Mouse (Mus musculus): ENCODE data around the gene Fgfr2. TPM values are rescaled to one million over a fixed set of nuclear protein-coding genes. Genes with fewer than 3 reads are reported as not detected.
A peak's percentile ranks its signal among the peaks of the same experiment; 100 is the strongest.

The Fgfr2 gene
- polyA plus RNA-seq, 1 experiment from 2014 or later = 169 TPM

- Histone ChIP-seq H3K9ac (replicated peaks; ENCODE audit: low read depth, low read length) (no peak overlapping the region), H3K4me1 (ENCODE audit: control insufficient read depth, insufficient read depth, low read length) (0 out of 2 replicates have a peak, but pooled peaks cover 8% of the 10 kb centered on the region), H3K27me3 (ENCODE audit: control insufficient read depth, insufficient read depth, low read length) (no peaks in the 10 kb centered on the region), H3K4me3 (ENCODE audit: low read depth, low read length) (no peak overlapping the region), H3K9me3 (ENCODE audit: control insufficient read depth, low read depth, low read length) (no peaks in the 10 kb centered on the region), H3K4me2 (replicated peaks; ENCODE audit: low read depth, low read length) (no peak overlapping the region), H3K27ac (ENCODE audit: low read length) (no peak overlapping the region), H3K36me3 (ENCODE audit: control insufficient read depth, insufficient read depth, low read length) (peaks cover 23% of the 10 kb centered on the region)
- no peak for ATAC-seq (ENCODE audit: insufficient number of reproducible peaks, insufficient read depth, low FRiP score, low read depth)
- 85% methylated on average over 3 of the region's 3 CpGs for WGBS
Observed at GRCm38 (mm10) chr7:130158845-130159244, 2964.3 kb downstream of the Fgfr2 start.

- no peaks in the 10 kb centered on the region for H3K9me3 ChIP-seq (ENCODE audit: control insufficient read depth, low read depth, low read length)
- H3K4me3 ChIP-seq (ENCODE audit: low read depth, low read length) = no peak overlapping the region
- no peak for ATAC-seq (ENCODE audit: insufficient number of reproducible peaks, insufficient read depth, low FRiP score, low read depth)
- no peak overlapping the region for H3K4me2 ChIP-seq (replicated peaks; ENCODE audit: low read depth, low read length)
- H3K4me1 ChIP-seq (ENCODE audit: control insufficient read depth, insufficient read depth, low read length) = no peaks in the 10 kb centered on the region
- H3K9ac ChIP-seq (replicated peaks; ENCODE audit: low read depth, low read length) = no peak overlapping the region
- 64% methylated on average over 7 of the region's 7 CpGs for WGBS
- H3K27me3 ChIP-seq (ENCODE audit: control insufficient read depth, insufficient read depth, low read length) = no peaks in the 10 kb centered on the region
- H3K27ac ChIP-seq (ENCODE audit: low read length) = no peak overlapping the region
- H3K36me3 ChIP-seq (ENCODE audit: control insufficient read depth, insufficient read depth, low read length) = no peaks in the 10 kb centered on the region
Observed at GRCm38 (mm10) chr7:130153363-130153969, 2969.7 kb downstream of the Fgfr2 start.

- 68% methylated on average over 5 of the region's 5 CpGs for WGBS
- Histone ChIP-seq H3K27me3 (ENCODE audit: control insufficient read depth, insufficient read depth, low read length) (no peaks in the 10 kb centered on the region), H3K9ac (replicated peaks; ENCODE audit: low read depth, low read length) (no peak overlapping the region), H3K4me3 (ENCODE audit: low read depth, low read length) (no peak overlapping the region), H3K36me3 (ENCODE audit: control insufficient read depth, insufficient read depth, low read length) (no peaks in the 10 kb centered on the region), H3K4me1 (ENCODE audit: control insufficient read depth, insufficient read depth, low read length) (no peaks in the 10 kb centered on the region), H3K4me2 (replicated peaks; ENCODE audit: low read depth, low read length) (no peak overlapping the region), H3K27ac (ENCODE audit: low read length) (no peak overlapping the region), H3K9me3 (ENCODE audit: control insufficient read depth, low read depth, low read length) (no peaks in the 10 kb centered on the region)
- ATAC-seq (ENCODE audit: insufficient number of reproducible peaks, insufficient read depth, low FRiP score, low read depth) = no peak
Observed at GRCm38 (mm10) chr7:130148906-130149305, 2974.2 kb downstream of the Fgfr2 start.

- Histone ChIP-seq H3K4me2 (replicated peaks; ENCODE audit: low read depth, low read length) (no peak overlapping the region), H3K27ac (ENCODE audit: low read length) (no peak overlapping the region), H3K4me1 (ENCODE audit: control insufficient read depth, insufficient read depth, low read length) (no peaks in the 10 kb centered on the region; the same call in 1 of the 2 replicates), H3K9ac (replicated peaks; ENCODE audit: low read depth, low read length) (no peak overlapping the region), H3K27me3 (ENCODE audit: control insufficient read depth, insufficient read depth, low read length) (no peaks in the 10 kb centered on the region), H3K36me3 (ENCODE audit: control insufficient read depth, insufficient read depth, low read length) (no peaks in the 10 kb centered on the region), H3K9me3 (ENCODE audit: control insufficient read depth, low read depth, low read length) (no peaks in the 10 kb centered on the region), H3K4me3 (ENCODE audit: low read depth, low read length) (no peak overlapping the region)
- no peak for ATAC-seq (ENCODE audit: insufficient number of reproducible peaks, insufficient read depth, low FRiP score, low read depth)
- WGBS = 80% methylated on average over 7 of the region's 7 CpGs
Observed at GRCm38 (mm10) chr7:130147230-130147629, 2975.9 kb downstream of the Fgfr2 start.

GRCm38 (mm10) chr7:130145211-130145610 is 2977.9 kb downstream of the Fgfr2 start:
- no peaks in the 10 kb centered on the region; the same call in 1 of the 2 replicates for H3K4me1 ChIP-seq (ENCODE audit: control insufficient read depth, insufficient read depth, low read length)
- H3K4me2 ChIP-seq (replicated peaks; ENCODE audit: low read depth, low read length) = no peak overlapping the region
- H3K9me3 ChIP-seq (ENCODE audit: control insufficient read depth, low read depth, low read length) = no peaks in the 10 kb centered on the region
- no peaks in the 10 kb centered on the region for H3K36me3 ChIP-seq (ENCODE audit: control insufficient read depth, insufficient read depth, low read length)
- H3K4me3 ChIP-seq (ENCODE audit: low read depth, low read length) = no peak overlapping the region
- 79% methylated on average over 4 of the region's 4 CpGs for whole genome bisulfite sequencing
- no peak for ATAC-seq (ENCODE audit: insufficient number of reproducible peaks, insufficient read depth, low FRiP score, low read depth)
- H3K27ac ChIP-seq (ENCODE audit: low read length) = no peak overlapping the region
- no peaks in the 10 kb centered on the region for H3K27me3 ChIP-seq (ENCODE audit: control insufficient read depth, insufficient read depth, low read length)
- H3K9ac ChIP-seq (replicated peaks; ENCODE audit: low read depth, low read length) = no peak overlapping the region

GRCm38 (mm10) chr7:130143371-130143770 is 2979.8 kb downstream of the Fgfr2 start:
- no peak overlapping the region for H3K4me2 ChIP-seq (replicated peaks; ENCODE audit: low read depth, low read length)
- no peaks in the 10 kb centered on the region for H3K36me3 ChIP-seq (ENCODE audit: control insufficient read depth, insufficient read depth, low read length)
- H3K27ac ChIP-seq (ENCODE audit: low read length) = peak overlapping the region; percentile 52; the same call in 1 of the 2 replicates
- no peak overlapping the region for H3K4me3 ChIP-seq (ENCODE audit: low read depth, low read length)
- 53% methylated on average over 7 of the region's 7 CpGs for WGBS
- peak; percentile 59; the same call in 1 of the 2 replicates for ATAC-seq (ENCODE audit: insufficient number of reproducible peaks, insufficient read depth, low FRiP score, low read depth)
- H3K9me3 ChIP-seq (ENCODE audit: control insufficient read depth, low read depth, low read length) = no peaks in the 10 kb centered on the region
- no peak overlapping the region for H3K9ac ChIP-seq (replicated peaks; ENCODE audit: low read depth, low read length)
- H3K4me1 ChIP-seq (ENCODE audit: control insufficient read depth, insufficient read depth, low read length) = no peaks in the 10 kb centered on the region; the same call in 1 of the 2 replicates
- H3K27me3 ChIP-seq (ENCODE audit: control insufficient read depth, insufficient read depth, low read length) = no peaks in the 10 kb centered on the region

- Histone ChIP-seq H3K9ac (replicated peaks; ENCODE audit: low read depth, low read length) (no peak overlapping the region), H3K9me3 (ENCODE audit: control insufficient read depth, low read depth, low read length) (no peaks in the 10 kb centered on the region), H3K4me1 (ENCODE audit: control insufficient read depth, insufficient read depth, low read length) (no peaks in the 10 kb centered on the region; the same call in 1 of the 2 replicates), H3K4me3 (ENCODE audit: low read depth, low read length) (no peak overlapping the region), H3K4me2 (replicated peaks; ENCODE audit: low read depth, low read length) (no peak overlapping the region), H3K27me3 (ENCODE audit: control insufficient read depth, insufficient read depth, low read length) (no peaks in the 10 kb centered on the region), H3K36me3 (ENCODE audit: control insufficient read depth, insufficient read depth, low read length) (no peaks in the 10 kb centered on the region), H3K27ac (ENCODE audit: low read length) (no peak overlapping the region)
- no peak; the same call in 1 of the 2 replicates for ATAC-seq (ENCODE audit: insufficient number of reproducible peaks, insufficient read depth, low FRiP score, low read depth)
- WGBS = 66% methylated on average over 3 of the region's 3 CpGs
Observed at GRCm38 (mm10) chr7:130141088-130141873, 2981.9 kb downstream of the Fgfr2 start.

- no peaks in the 10 kb centered on the region for H3K4me1 ChIP-seq (ENCODE audit: control insufficient read depth, insufficient read depth, low read length)
- no peaks in the 10 kb centered on the region for H3K36me3 ChIP-seq (ENCODE audit: control insufficient read depth, insufficient read depth, low read length)
- WGBS = 44% methylated on average over 3 of the region's 3 CpGs
- H3K9me3 ChIP-seq (ENCODE audit: control insufficient read depth, low read depth, low read length) = no peaks in the 10 kb centered on the region
- no peak overlapping the region for H3K9ac ChIP-seq (replicated peaks; ENCODE audit: low read depth, low read length)
- ATAC-seq (ENCODE audit: insufficient number of reproducible peaks, insufficient read depth, low FRiP score, low read depth) = no peak
- no peak overlapping the region for H3K27ac ChIP-seq (ENCODE audit: low read length)
- no peak overlapping the region for H3K4me3 ChIP-seq (ENCODE audit: low read depth, low read length)
- H3K4me2 ChIP-seq (replicated peaks; ENCODE audit: low read depth, low read length) = no peak overlapping the region
- H3K27me3 ChIP-seq (ENCODE audit: control insufficient read depth, insufficient read depth, low read length) = no peaks in the 10 kb centered on the region
Observed at GRCm38 (mm10) chr7:130134924-130135365, 2988.2 kb downstream of the Fgfr2 start.

Data from stomach, embryonic 14.5 days (tissue).